Mouse (Mus musculus): ENCODE measurements at regions not wholly inside any gene's neighbourhood (a gene's known extent, or its start where the extent isn't known, plus 50 kb on each side); places are given as distances from the start of the nearest gene placed in this dataset.

- Histone ChIP-seq H3K27ac (replicated peaks in 1 of 2; ENCODE audit: control insufficient read depth in 1 of 2, insufficient read depth in 1 of 2, low read depth in 2 of 2, low read length in 2 of 2) (peak overlapping the region in 1 of 2 experiments; percentile 23; a peak in 1 of 4 replicates), H3K9ac (ENCODE audit: low read length) (no peak overlapping the region), H3K27me3 (ENCODE audit: control insufficient read depth, insufficient read depth, low read length) (no peaks in the 10 kb centered on the region), H3K4me2 (ENCODE audit: low read length) (no peak overlapping the region), H3K36me3 (ENCODE audit: control insufficient read depth, insufficient read depth, low read length) (no peaks in the 10 kb centered on the region), H3K4me3 (ENCODE audit: control insufficient read depth in 1 of 2, insufficient read depth in 1 of 2, low read depth in 1 of 2, low read length in 2 of 2) (no peak overlapping the region), H3K4me1 (ENCODE audit: control insufficient read depth in 2 of 2, insufficient read depth in 2 of 2, low read length in 2 of 2) (peaks cover 9 to 16% of the 10 kb centered on the region in 2 experiments), H3K9me3 (ENCODE audit: control insufficient read depth, low read length) (no peaks in the 10 kb centered on the region)
- ATAC-seq (ENCODE audit: insufficient number of reproducible peaks, insufficient read depth, low FRiP score, low read depth), result peak; percentile 50; the same call in 1 of the 2 replicates
- WGBS, result 35% methylated on average over 21 of the region's 21 CpGs
Observed at GRCm38 (mm10) chr10:120635818-120636543, 159.7 kb upstream of the Hmga2 start.

DNA sequence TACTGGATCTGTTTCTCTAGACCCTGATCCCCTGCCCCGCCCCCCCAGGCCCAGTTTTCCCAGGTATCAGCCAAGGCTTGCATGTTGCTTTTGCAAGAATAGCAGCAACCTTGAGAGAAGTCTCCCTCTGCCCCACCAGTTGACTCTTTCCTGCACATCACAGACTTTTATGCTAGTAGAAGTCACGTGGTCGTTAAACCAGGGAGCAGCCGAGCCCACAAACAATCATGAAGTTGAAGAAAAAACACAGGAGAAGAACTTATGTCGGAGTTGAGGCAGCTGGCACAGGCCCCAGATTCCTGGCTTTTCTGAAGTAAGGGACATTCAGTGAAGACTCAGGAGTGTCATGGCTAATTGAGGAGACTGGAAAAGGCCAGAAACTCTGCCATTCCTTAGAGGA, 158.9 kb upstream of the Hmga2 start:
- Histone ChIP-seq H3K9ac (ENCODE audit: low read length) (no peak overlapping the region), H3K36me3 (ENCODE audit: control insufficient read depth, insufficient read depth, low read length) (no peaks in the 10 kb centered on the region), H3K27ac (replicated peaks in 1 of 2; ENCODE audit: control insufficient read depth in 1 of 2, insufficient read depth in 1 of 2, low read depth in 2 of 2, low read length in 2 of 2) (no peak overlapping the region), H3K4me2 (ENCODE audit: low read length) (no peak overlapping the region), H3K4me1 (ENCODE audit: control insufficient read depth in 2 of 2, insufficient read depth in 2 of 2, low read length in 2 of 2) (peaks cover 7 to 9% of the 10 kb centered on the region in 2 experiments), H3K9me3 (ENCODE audit: control insufficient read depth, low read length) (no peaks in the 10 kb centered on the region), H3K27me3 (ENCODE audit: control insufficient read depth, insufficient read depth, low read length) (no peaks in the 10 kb centered on the region), H3K4me3 (ENCODE audit: control insufficient read depth in 1 of 2, insufficient read depth in 1 of 2, low read depth in 1 of 2, low read length in 2 of 2) (no peak overlapping the region)
- WGBS, result 64% methylated on average over 5 of the region's 5 CpGs
- no peak for ATAC-seq (ENCODE audit: insufficient number of reproducible peaks, insufficient read depth, low FRiP score, low read depth)

DNA sequence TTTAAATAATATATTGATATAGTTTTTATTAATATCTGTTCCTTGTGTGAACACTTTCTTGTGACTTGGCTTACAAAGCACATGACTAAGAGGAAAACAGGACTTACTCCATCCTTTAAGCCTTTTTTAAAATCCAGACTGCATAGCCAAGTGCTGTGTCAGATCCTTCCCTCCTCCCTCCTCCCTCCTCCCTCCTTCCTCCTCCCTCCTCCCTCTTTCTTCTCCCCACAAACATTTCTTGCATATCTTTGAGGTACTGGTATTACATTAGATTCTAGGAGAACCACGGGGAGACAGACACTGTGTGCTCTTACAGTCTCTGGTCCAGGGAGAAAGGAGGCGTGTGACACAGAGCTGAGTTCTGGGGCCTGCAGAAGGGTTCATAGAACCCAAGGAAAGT, 155.8 kb upstream of the Hmga2 start:
- 70% methylated on average over 2 of the region's 2 CpGs for WGBS
- no peak for ATAC-seq (ENCODE audit: insufficient number of reproducible peaks, insufficient read depth, low FRiP score, low read depth)

DNA sequence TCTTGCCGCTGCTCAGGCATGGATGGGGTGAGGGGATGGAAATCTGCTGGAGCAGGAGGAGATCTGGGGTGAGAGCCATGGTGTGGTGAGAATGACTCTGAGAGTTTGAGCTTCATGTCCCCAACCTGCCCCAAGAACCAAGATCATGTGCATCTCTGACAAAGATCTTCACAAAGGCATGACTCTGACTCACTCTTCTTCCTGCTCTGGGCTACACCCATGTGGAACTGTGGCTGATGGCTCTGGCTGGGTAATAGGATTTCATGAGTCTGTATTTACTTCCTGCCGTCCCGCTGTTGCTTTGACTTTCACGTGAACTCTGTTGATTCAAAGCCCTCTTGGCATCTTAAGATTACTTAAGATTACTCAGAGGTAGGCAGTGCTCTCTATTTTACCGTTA, 151.8 kb upstream of the Hmga2 start:
- H3K4me2 ChIP-seq (ENCODE audit: low read length), result no peak overlapping the region
- H3K4me1 ChIP-seq (ENCODE audit: control insufficient read depth in 2 of 2, insufficient read depth in 2 of 2, low read length in 2 of 2), result peaks cover 0 to 3% of the 10 kb centered on the region in 2 experiments; a peak in 1 of 4 replicates
- H3K36me3 ChIP-seq (ENCODE audit: control insufficient read depth, insufficient read depth, low read length), result no peaks in the 10 kb centered on the region
- no peak overlapping the region for H3K4me3 ChIP-seq (ENCODE audit: control insufficient read depth in 1 of 2, insufficient read depth in 1 of 2, low read depth in 1 of 2, low read length in 2 of 2)
- no peaks in the 10 kb centered on the region for H3K27me3 ChIP-seq (ENCODE audit: control insufficient read depth, insufficient read depth, low read length)
- WGBS, result 60% methylated on average over 5 of the region's 5 CpGs
- H3K9ac ChIP-seq (ENCODE audit: low read length), result no peak overlapping the region
- ATAC-seq (ENCODE audit: insufficient number of reproducible peaks, insufficient read depth, low FRiP score, low read depth), result no peak
- H3K27ac ChIP-seq (replicated peaks in 1 of 2; ENCODE audit: control insufficient read depth in 1 of 2, insufficient read depth in 1 of 2, low read depth in 2 of 2, low read length in 2 of 2), result no peak overlapping the region
- no peaks in the 10 kb centered on the region for H3K9me3 ChIP-seq (ENCODE audit: control insufficient read depth, low read length)

More for the DNA sequence above, 155.8 kb upstream of the Hmga2 start:
- Histone ChIP-seq H3K9me3 (ENCODE audit: control insufficient read depth, low read length) (no peaks in the 10 kb centered on the region), H3K4me1 (ENCODE audit: control insufficient read depth in 2 of 2, insufficient read depth in 2 of 2, low read length in 2 of 2) (peaks cover 9 to 10% of the 10 kb centered on the region in 2 experiments), H3K9ac (ENCODE audit: low read length) (no peak overlapping the region), H3K4me3 (ENCODE audit: control insufficient read depth in 1 of 2, insufficient read depth in 1 of 2, low read depth in 1 of 2, low read length in 2 of 2) (no peak overlapping the region), H3K27me3 (ENCODE audit: control insufficient read depth, insufficient read depth, low read length) (no peaks in the 10 kb centered on the region), H3K27ac (replicated peaks in 1 of 2; ENCODE audit: control insufficient read depth in 1 of 2, insufficient read depth in 1 of 2, low read depth in 2 of 2, low read length in 2 of 2) (no peak overlapping the region), H3K4me2 (ENCODE audit: low read length) (no peak overlapping the region), H3K36me3 (ENCODE audit: control insufficient read depth, insufficient read depth, low read length) (no peaks in the 10 kb centered on the region)

- Histone ChIP-seq H3K4me1 (ENCODE audit: control insufficient read depth in 2 of 2, insufficient read depth in 2 of 2, low read length in 2 of 2) (peaks cover 0 to 3% of the 10 kb centered on the region in 2 experiments; a peak in 1 of 4 replicates), H3K36me3 (ENCODE audit: control insufficient read depth, insufficient read depth, low read length) (no peaks in the 10 kb centered on the region), H3K27me3 (ENCODE audit: control insufficient read depth, insufficient read depth, low read length) (no peaks in the 10 kb centered on the region), H3K27ac (replicated peaks in 1 of 2; ENCODE audit: control insufficient read depth in 1 of 2, insufficient read depth in 1 of 2, low read depth in 2 of 2, low read length in 2 of 2) (no peak overlapping the region), H3K9ac (ENCODE audit: low read length) (no peak overlapping the region), H3K4me2 (ENCODE audit: low read length) (no peak overlapping the region), H3K9me3 (ENCODE audit: control insufficient read depth, low read length) (no peaks in the 10 kb centered on the region), H3K4me3 (ENCODE audit: control insufficient read depth in 1 of 2, insufficient read depth in 1 of 2, low read depth in 1 of 2, low read length in 2 of 2) (no peak overlapping the region)
- 81% methylated on average over 5 of the region's 5 CpGs for WGBS
- ATAC-seq (ENCODE audit: insufficient number of reproducible peaks, insufficient read depth, low FRiP score, low read depth), result no peak
Observed at GRCm38 (mm10) chr10:120625474-120625873, 149.2 kb upstream of the Hmga2 start.

DNA sequence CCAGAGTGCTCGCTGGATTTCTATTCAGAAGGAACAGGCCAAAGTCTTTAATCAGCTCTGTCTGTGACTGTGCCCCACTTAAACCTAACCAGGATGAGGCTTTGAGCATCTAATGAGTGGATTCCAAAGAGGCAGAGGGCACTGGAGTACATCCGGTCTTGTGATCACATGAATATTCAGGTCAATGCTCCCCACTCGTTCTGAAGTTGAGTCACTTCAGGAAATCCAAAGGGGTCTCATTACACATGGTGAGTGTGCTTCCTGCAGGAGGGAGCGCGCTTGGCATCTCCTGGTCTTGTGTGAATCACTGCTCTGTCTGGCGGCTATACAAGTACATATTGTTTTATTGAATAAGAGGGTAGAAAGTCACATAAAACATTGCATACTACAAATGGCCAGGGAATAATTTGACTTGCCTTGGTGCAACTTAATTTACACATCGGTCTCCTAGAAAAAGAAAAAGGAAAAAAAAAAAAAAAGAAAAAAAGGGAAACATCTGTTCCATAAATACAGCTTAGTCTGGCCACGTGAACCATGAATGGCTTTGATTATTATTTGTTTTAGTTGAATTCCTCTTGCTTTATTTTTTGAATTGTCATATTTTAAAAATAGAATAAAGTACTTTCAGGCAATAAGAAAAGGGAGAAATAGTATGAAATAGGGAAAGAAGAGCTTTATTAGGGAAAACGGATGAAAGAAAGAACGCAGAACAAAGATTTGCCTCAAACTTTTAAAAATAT, 148.1 kb upstream of the Hmga2 start:
- H3K4me1 ChIP-seq (ENCODE audit: control insufficient read depth in 2 of 2, insufficient read depth in 2 of 2, low read length in 2 of 2), result peaks cover 0 to 3% of the 10 kb centered on the region in 2 experiments; a peak in 1 of 4 replicates
- H3K27ac ChIP-seq (replicated peaks in 1 of 2; ENCODE audit: control insufficient read depth in 1 of 2, insufficient read depth in 1 of 2, low read depth in 2 of 2, low read length in 2 of 2), result no peak overlapping the region
- H3K4me3 ChIP-seq (ENCODE audit: control insufficient read depth in 1 of 2, insufficient read depth in 1 of 2, low read depth in 1 of 2, low read length in 2 of 2), result no peak overlapping the region
- ATAC-seq (ENCODE audit: insufficient number of reproducible peaks, insufficient read depth, low FRiP score, low read depth), result no peak
- no peaks in the 10 kb centered on the region for H3K9me3 ChIP-seq (ENCODE audit: control insufficient read depth, low read length)
- no peak overlapping the region for H3K9ac ChIP-seq (ENCODE audit: low read length)
- WGBS, result 69% methylated on average over 10 of the region's 10 CpGs
- no peaks in the 10 kb centered on the region for H3K36me3 ChIP-seq (ENCODE audit: control insufficient read depth, insufficient read depth, low read length)
- no peak overlapping the region for H3K4me2 ChIP-seq (ENCODE audit: low read length)
- no peaks in the 10 kb centered on the region for H3K27me3 ChIP-seq (ENCODE audit: control insufficient read depth, insufficient read depth, low read length)

GRCm38 (mm10) chr10:120616406-120617015, 140.2 kb upstream of the Hmga2 start:
- 56% methylated on average over 5 of the region's 5 CpGs for WGBS
- Histone ChIP-seq H3K36me3 (ENCODE audit: control insufficient read depth, insufficient read depth, low read length) (no peaks in the 10 kb centered on the region), H3K4me3 (ENCODE audit: control insufficient read depth in 1 of 2, insufficient read depth in 1 of 2, low read depth in 1 of 2, low read length in 2 of 2) (no peak overlapping the region), H3K27ac (replicated peaks in 1 of 2; ENCODE audit: control insufficient read depth in 1 of 2, insufficient read depth in 1 of 2, low read depth in 2 of 2, low read length in 2 of 2) (no peak overlapping the region; a peak in 1 of 4 replicates), H3K4me1 (ENCODE audit: control insufficient read depth in 2 of 2, insufficient read depth in 2 of 2, low read length in 2 of 2) (no peaks in the 10 kb centered on the region), H3K27me3 (ENCODE audit: control insufficient read depth, insufficient read depth, low read length) (no peaks in the 10 kb centered on the region), H3K4me2 (ENCODE audit: low read length) (no peak overlapping the region), H3K9ac (ENCODE audit: low read length) (no peak overlapping the region), H3K9me3 (ENCODE audit: control insufficient read depth, low read length) (no peaks in the 10 kb centered on the region)
- ATAC-seq (ENCODE audit: insufficient number of reproducible peaks, insufficient read depth, low FRiP score, low read depth), result no peak

Data from heart, embryonic 14.5 days (tissue).